Mouse (Mus musculus) right cerebral cortex, postnatal 25 days (tissue): ENCODE measurements around the gene Ergic1.

Experiments used
- DNase-seq: peaks from one replicate; pipeline ENCODE4 v3.0.0; 2022

The Ergic1 gene

GRCm38 (mm10) chr17:26576833-26577232 is 15.5 kb downstream of the Ergic1 start:
- DNase-seq = no peak

DNA sequence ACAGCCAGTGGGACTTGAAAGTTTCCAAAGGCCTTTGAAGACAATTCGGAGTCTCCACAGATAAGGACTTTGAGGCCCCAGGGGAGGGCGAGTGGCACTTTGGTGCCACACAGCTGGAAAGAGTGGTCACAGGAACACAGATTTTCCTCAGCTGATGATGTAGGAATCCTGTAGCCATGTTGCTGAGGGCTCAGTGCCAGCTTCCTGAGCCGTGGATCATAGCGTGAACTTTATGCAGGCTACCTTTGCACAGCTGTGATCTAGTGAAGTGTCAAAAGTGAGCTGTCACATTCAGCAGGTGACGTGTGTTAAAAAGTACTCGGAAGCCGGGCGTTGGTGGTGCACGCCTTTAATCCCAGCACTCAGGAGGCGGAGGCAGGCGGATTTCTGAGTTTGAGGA is 16.0 kb downstream of the Ergic1 start:
- DNase-seq = no peak

GRCm38 (mm10) chr17:26578162-26578561 is 16.9 kb downstream of the Ergic1 start:
- no peak for DNase-seq

DNA sequence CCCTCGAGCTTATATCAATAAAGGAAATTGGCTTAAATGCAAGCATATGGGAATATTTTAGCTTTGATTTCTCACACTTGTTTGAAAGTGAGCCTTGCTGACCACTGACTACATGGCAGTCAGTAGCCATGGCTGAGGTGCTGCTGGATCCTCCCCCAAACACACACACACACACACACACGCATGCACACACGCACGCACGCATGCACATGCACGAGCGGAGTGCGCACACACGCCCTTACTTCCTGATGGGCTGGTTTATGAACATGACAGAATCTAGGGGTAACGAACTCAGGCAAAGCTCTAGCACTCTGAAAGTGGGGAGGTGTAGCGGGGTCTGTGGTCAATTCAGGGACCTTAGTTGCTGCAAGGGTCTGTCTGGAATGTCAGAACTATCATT is 17.5 kb downstream of the Ergic1 start:
- no peak for DNase-seq

GRCm38 (mm10) chr17:26579396-26579795 is 18.1 kb downstream of the Ergic1 start:
- no peak for DNase-seq

GRCm38 (mm10) chr17:26580873-26581401 is 19.6 kb downstream of the Ergic1 start:
- no peak for DNase-seq

GRCm38 (mm10) chr17:26582297-26582696 is 21.0 kb downstream of the Ergic1 start:
- no peak for DNase-seq

- no peak for DNase-seq
Measured at GRCm38 (mm10) chr17:26583056-26583455, 21.8 kb downstream of the Ergic1 start.

GRCm38 (mm10) chr17:26583606-26584005 is 22.3 kb downstream of the Ergic1 start:
- DNase-seq = no peak

GRCm38 (mm10) chr17:26584063-26584462 is 22.8 kb downstream of the Ergic1 start:
- DNase-seq = no peak

GRCm38 (mm10) chr17:26584558-26585136 is 23.4 kb downstream of the Ergic1 start:
- DNase-seq = no peak

DNA sequence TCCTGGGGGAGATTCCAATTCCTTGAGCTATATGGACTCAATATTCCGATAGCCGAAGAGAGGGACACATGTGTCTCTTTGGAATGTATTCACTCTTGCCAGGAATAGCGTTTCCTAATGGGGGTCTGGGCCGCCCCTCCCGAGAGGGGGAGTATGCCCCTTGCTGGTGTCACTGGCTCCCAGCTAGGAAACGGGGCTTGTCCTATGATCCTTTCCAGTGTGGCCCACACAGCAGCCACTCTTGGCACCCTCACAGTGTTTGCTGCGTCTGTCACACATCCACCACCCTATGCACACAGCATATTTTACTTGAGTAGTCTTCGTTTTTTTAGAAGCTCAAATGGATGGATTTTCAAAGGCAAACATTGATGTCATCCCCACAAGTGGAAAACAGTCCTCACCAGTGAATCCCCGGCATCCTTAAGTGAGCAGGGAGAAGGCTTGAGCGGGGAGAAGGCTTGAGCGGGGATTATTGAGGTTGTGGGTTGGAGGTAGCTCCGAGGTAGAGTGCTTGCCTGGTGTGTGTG is 26.7 kb downstream of the Ergic1 start:
- no peak for DNase-seq

GRCm38 (mm10) chr17:26592510-26592909 is 31.2 kb downstream of the Ergic1 start:
- DNase-seq = no peak

GRCm38 (mm10) chr17:26593199-26593598 is 31.9 kb downstream of the Ergic1 start:
- no peak for DNase-seq

DNA sequence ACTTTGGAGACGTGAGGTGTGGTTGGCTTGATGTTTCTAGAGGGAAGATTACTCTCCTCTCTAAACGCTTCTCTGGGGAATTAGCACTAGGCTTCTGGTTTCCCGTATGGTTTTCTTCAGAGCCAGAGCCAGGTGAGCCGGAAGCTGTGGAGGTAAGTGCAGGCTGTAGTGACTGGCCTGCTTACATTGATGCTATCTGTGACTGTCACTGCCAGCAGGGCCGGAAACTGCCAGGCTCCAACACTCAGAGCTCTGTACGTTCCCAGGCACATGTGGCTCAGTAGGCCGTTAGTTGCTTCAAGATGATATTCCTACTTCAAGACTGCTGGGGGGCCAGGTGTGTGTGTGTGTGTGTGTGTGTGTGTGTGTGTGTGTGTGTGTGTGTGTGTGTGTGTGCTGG is 32.9 kb downstream of the Ergic1 start:
- DNase-seq = no peak

- no peak for DNase-seq
Measured at GRCm38 (mm10) chr17:26594958-26595357, 33.7 kb downstream of the Ergic1 start.

GRCm38 (mm10) chr17:26595448-26596167 is 34.3 kb downstream of the Ergic1 start:
- DNase-seq = no peak

- DNase-seq = peak; percentile 66
Measured at GRCm38 (mm10) chr17:26596168-26596658, 34.9 kb downstream of the Ergic1 start.

GRCm38 (mm10) chr17:26596856-26597481 is 35.7 kb downstream of the Ergic1 start:
- DNase-seq = no peak

GRCm38 (mm10) chr17:26598845-26599244 is 37.6 kb downstream of the Ergic1 start:
- DNase-seq = no peak

- no peak for DNase-seq
Measured at GRCm38 (mm10) chr17:26600913-26601447, 39.7 kb downstream of the Ergic1 start.

DNA sequence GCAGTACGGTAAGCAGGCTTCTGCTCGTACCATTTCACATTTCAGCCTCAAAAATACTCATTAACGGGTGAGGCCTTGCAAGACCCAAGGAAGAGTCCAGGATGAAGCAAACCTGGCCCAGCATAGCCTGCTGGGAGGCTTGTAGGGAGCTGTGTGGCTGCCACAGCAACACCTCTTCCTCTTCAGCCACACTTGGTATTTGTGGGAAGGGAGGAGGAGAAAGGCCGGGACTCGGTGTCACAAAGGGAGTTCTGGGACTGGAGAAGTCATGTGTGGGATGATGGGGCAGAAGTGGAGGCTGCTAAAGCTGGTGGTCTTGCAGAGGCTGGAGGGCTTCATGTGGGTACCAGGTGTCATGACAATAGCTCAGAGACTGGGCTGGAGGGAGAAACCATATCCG is 40.2 kb downstream of the Ergic1 start:
- DNase-seq = no peak

- no peak for DNase-seq
Measured at GRCm38 (mm10) chr17:26601926-26602325, 40.6 kb downstream of the Ergic1 start.
